Mouse (Mus musculus): ENCODE data around the gene Cd3d. TPM values are rescaled to one million over a fixed set of nuclear protein-coding genes. Genes with fewer than 3 reads are reported as not detected.

Cd3d gene
- polyA plus RNA-seq, 1 experiment from 2014 or later: not detected

DNA sequence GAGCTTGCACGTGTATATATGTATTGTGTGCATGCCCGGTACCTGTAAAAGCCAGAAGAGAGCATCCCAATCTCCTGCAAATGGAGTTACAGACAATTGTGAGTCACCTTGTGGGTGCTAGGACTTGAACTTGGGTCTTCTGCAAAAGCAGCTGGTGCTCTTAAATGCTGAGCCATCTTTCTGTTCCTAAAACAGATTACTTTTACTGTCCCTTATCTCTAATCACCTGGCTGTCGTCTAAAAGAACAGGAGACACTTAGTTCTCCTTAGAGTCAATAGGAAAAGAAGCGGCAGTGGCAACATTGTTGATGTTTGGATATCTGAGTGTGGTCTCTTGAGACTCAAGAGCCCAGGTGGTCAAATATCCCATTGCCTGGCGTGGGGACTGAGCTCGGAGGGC is 3.8 kb upstream of the Cd3d start:
- Histone ChIP-seq H3K9me3 (no peaks in the 10 kb centered on the region), H3K9ac (no peak overlapping the region), H3K4me3 (no peak overlapping the region), H3K27me3 (peaks cover 33% of the 10 kb centered on the region), H3K4me2 (no peak overlapping the region), H3K36me3 (no peaks in the 10 kb centered on the region), H3K27ac (no peak overlapping the region), H3K4me1 (no peaks in the 10 kb centered on the region)
- 71% methylated on average over 6 of the region's 6 CpGs for WGBS
- no peak for ATAC-seq (ENCODE audit: insufficient number of reproducible peaks, insufficient read depth, low FRiP score, low TSS enrichment, low read depth)

GRCm38 (mm10) chr9:44979806-44980205 is 1.8 kb upstream of the Cd3d start:
- Histone ChIP-seq H3K27ac (no peak overlapping the region), H3K4me3 (no peak overlapping the region), H3K27me3 (peaks cover 18% of the 10 kb centered on the region), H3K4me1 (no peaks in the 10 kb centered on the region), H3K9ac (no peak overlapping the region), H3K36me3 (no peaks in the 10 kb centered on the region), H3K4me2 (no peak overlapping the region), H3K9me3 (no peaks in the 10 kb centered on the region)
- no peak for ATAC-seq (ENCODE audit: insufficient number of reproducible peaks, insufficient read depth, low FRiP score, low TSS enrichment, low read depth)
- WGBS: 83% methylated on average over 7 of the region's 7 CpGs

GRCm38 (mm10) chr9:44980242-44980641 is 1.3 kb upstream of the Cd3d start, which contains the start of gene Cd3g:
Gene Cd3g, minus strand, starts transcription at chr9:44980431.
- Histone ChIP-seq H3K4me3 (no peak within 1 kb of the TSS), H3K27ac (no peak within 1 kb of the TSS), H3K27me3 (peaks cover 22% of the 10 kb centered on the region), H3K4me1 (no peaks in the 10 kb centered on the region), H3K36me3 (no peaks in the 10 kb centered on the region), H3K9me3 (no peaks in the 10 kb centered on the region), H3K4me2 (no peak within 1 kb of the TSS), H3K9ac (no peak within 1 kb of the TSS)
- WGBS: 69% methylated on average over 3 of the region's 3 CpGs
- ATAC-seq (ENCODE audit: insufficient number of reproducible peaks, insufficient read depth, low FRiP score, low TSS enrichment, low read depth): no peak

GRCm38 (mm10) chr9:44981104-44981503 is 482 bp upstream of the Cd3d start:
- Histone ChIP-seq H3K9me3 (no peaks in the 10 kb centered on the region), H3K9ac (no peak overlapping the region), H3K36me3 (no peaks in the 10 kb centered on the region), H3K4me2 (no peak overlapping the region), H3K27ac (no peak overlapping the region), H3K4me1 (no peaks in the 10 kb centered on the region), H3K4me3 (no peak overlapping the region), H3K27me3 (peaks cover 24% of the 10 kb centered on the region)
- WGBS: 80% methylated on average over 2 of the region's 2 CpGs
- ATAC-seq (ENCODE audit: insufficient number of reproducible peaks, insufficient read depth, low FRiP score, low TSS enrichment, low read depth): no peak

GRCm38 (mm10) chr9:44982081-44982480 is 495 bp downstream of the Cd3d start:
- no peak overlapping the region for H3K9ac ChIP-seq
- 0 out of 2 replicates have a peak, but pooled peaks cover 2% of the 10 kb centered on the region for H3K4me1 ChIP-seq
- H3K36me3 ChIP-seq: no peaks in the 10 kb centered on the region
- no peak for ATAC-seq (ENCODE audit: insufficient number of reproducible peaks, insufficient read depth, low FRiP score, low TSS enrichment, low read depth)
- WGBS: 86% methylated on average over 8 of the region's 8 CpGs
- no peak overlapping the region for H3K27ac ChIP-seq
- H3K9me3 ChIP-seq: no peaks in the 10 kb centered on the region
- no peak overlapping the region for H3K4me3 ChIP-seq
- no peak overlapping the region for H3K4me2 ChIP-seq
- peaks cover 23% of the 10 kb centered on the region for H3K27me3 ChIP-seq

- no peak for ATAC-seq (ENCODE audit: insufficient number of reproducible peaks, insufficient read depth, low FRiP score, low TSS enrichment, low read depth)
- Histone ChIP-seq H3K36me3 (no peaks in the 10 kb centered on the region), H3K9me3 (no peaks in the 10 kb centered on the region), H3K4me1 (0 out of 2 replicates have a peak, but pooled peaks cover 2% of the 10 kb centered on the region), H3K9ac (no peak overlapping the region), H3K4me2 (no peak overlapping the region), H3K4me3 (no peak overlapping the region), H3K27me3 (peaks cover 23% of the 10 kb centered on the region), H3K27ac (no peak overlapping the region)
- 90% methylated on average over 3 of the region's 3 CpGs for WGBS
These were observed 945 bp downstream of the Cd3d start for GRCm38 (mm10) chr9:44982531-44982930.

DNA sequence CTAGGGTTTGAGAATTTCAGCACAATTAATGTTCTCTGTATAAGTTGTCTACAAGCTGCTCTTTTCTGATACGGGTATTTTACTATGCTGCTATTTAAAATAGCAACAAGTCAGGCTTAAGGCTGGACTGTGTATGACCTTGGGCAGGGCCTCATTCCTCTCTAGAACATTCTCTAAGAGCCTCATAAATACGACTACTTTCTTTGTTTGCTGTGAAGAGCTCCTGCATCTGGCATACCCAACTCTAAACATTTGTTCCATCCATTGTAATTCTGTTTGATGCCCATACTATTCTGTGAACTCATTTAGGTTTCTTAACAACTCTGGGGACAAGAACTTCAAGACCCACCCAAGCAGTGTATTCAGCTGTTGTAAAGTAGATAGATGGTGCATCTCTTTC is 1.4 kb downstream of the Cd3d start:
- H3K4me1 ChIP-seq: 0 out of 2 replicates have a peak, but pooled peaks cover 2% of the 10 kb centered on the region
- no peak for ATAC-seq (ENCODE audit: insufficient number of reproducible peaks, insufficient read depth, low FRiP score, low TSS enrichment, low read depth)
- no peak overlapping the region for H3K27ac ChIP-seq
- no peak overlapping the region for H3K4me3 ChIP-seq
- WGBS: 75% methylated on average over 2 of the region's 2 CpGs
- no peak overlapping the region for H3K9ac ChIP-seq
- peaks cover 20% of the 10 kb centered on the region for H3K27me3 ChIP-seq
- no peaks in the 10 kb centered on the region for H3K9me3 ChIP-seq
- H3K4me2 ChIP-seq: no peak overlapping the region
- H3K36me3 ChIP-seq: no peaks in the 10 kb centered on the region

- H3K27me3 ChIP-seq: peaks cover 11% of the 10 kb centered on the region; the same call in 1 of the 2 replicates
- H3K9ac ChIP-seq: no peak overlapping the region
- 0 out of 2 replicates have a peak, but pooled peaks cover 2% of the 10 kb centered on the region for H3K4me1 ChIP-seq
- H3K9me3 ChIP-seq: no peaks in the 10 kb centered on the region
- no peak overlapping the region for H3K27ac ChIP-seq
- no peak for ATAC-seq (ENCODE audit: insufficient number of reproducible peaks, insufficient read depth, low FRiP score, low TSS enrichment, low read depth)
- no peak overlapping the region for H3K4me2 ChIP-seq
- no peaks in the 10 kb centered on the region for H3K36me3 ChIP-seq
- no peak overlapping the region for H3K4me3 ChIP-seq
- WGBS: 80% methylated on average over 3 of the region's 3 CpGs
These were observed 4.2 kb downstream of the Cd3d start for GRCm38 (mm10) chr9:44985721-44986161.

GRCm38 (mm10) chr9:44986242-44986781 is 4.7 kb downstream of the Cd3d start:
- Histone ChIP-seq H3K9me3 (no peaks in the 10 kb centered on the region), H3K27me3 (peaks cover 11% of the 10 kb centered on the region; the same call in 1 of the 2 replicates), H3K9ac (no peak overlapping the region), H3K27ac (no peak overlapping the region), H3K4me1 (0 out of 2 replicates have a peak, but pooled peaks cover 2% of the 10 kb centered on the region), H3K4me2 (0 out of 2 replicates have a peak overlapping the region, but pooled peaks have one; percentile 2), H3K36me3 (no peaks in the 10 kb centered on the region), H3K4me3 (no peak overlapping the region)
- WGBS: 65% methylated on average over 14 of the region's 14 CpGs
- ATAC-seq (ENCODE audit: insufficient number of reproducible peaks, insufficient read depth, low FRiP score, low TSS enrichment, low read depth): no peak

- Histone ChIP-seq H3K4me1 (0 out of 2 replicates have a peak, but pooled peaks cover 2% of the 10 kb centered on the region), H3K27ac (no peak overlapping the region), H3K4me2 (no peak overlapping the region), H3K36me3 (no peaks in the 10 kb centered on the region), H3K9me3 (no peaks in the 10 kb centered on the region), H3K27me3 (peaks cover 11% of the 10 kb centered on the region; the same call in 1 of the 2 replicates), H3K9ac (no peak overlapping the region), H3K4me3 (no peak overlapping the region)
- no peak for ATAC-seq (ENCODE audit: insufficient number of reproducible peaks, insufficient read depth, low FRiP score, low TSS enrichment, low read depth)
- 52% methylated on average over 5 of the region's 5 CpGs for WGBS
These were observed 5.4 kb downstream of the Cd3d start for GRCm38 (mm10) chr9:44986976-44987375.

- Histone ChIP-seq H3K4me1 (no peaks in the 10 kb centered on the region), H3K4me2 (no peak overlapping the region), H3K4me3 (no peak overlapping the region), H3K27me3 (no peaks in the 10 kb centered on the region), H3K27ac (no peak overlapping the region), H3K36me3 (no peaks in the 10 kb centered on the region), H3K9me3 (no peaks in the 10 kb centered on the region), H3K9ac (no peak overlapping the region)
- WGBS: 71% methylated on average over 2 of the region's 2 CpGs
- ATAC-seq (ENCODE audit: insufficient number of reproducible peaks, insufficient read depth, low FRiP score, low TSS enrichment, low read depth): no peak
These were observed 10.2 kb downstream of the Cd3d start for GRCm38 (mm10) chr9:44991821-44992220.

GRCm38 (mm10) chr9:44992271-44992670 is 10.7 kb downstream of the Cd3d start:
- ATAC-seq (ENCODE audit: insufficient number of reproducible peaks, insufficient read depth, low FRiP score, low TSS enrichment, low read depth): no peak
- Histone ChIP-seq H3K4me1 (no peaks in the 10 kb centered on the region), H3K36me3 (no peaks in the 10 kb centered on the region), H3K27ac (no peak overlapping the region), H3K4me2 (no peak overlapping the region), H3K9ac (no peak overlapping the region), H3K27me3 (no peaks in the 10 kb centered on the region), H3K9me3 (no peaks in the 10 kb centered on the region), H3K4me3 (no peak overlapping the region)

Measured in embryonic facial prominence, embryonic 13.5 days (tissue).